Mouse (Mus musculus) induced T-regulatory cell, adult 2 months (primary cell): ENCODE measurements around the gene Cd38.
A peak's percentile ranks its signal among the peaks of the same experiment; 100 is the strongest.
"Not testable (repeated sequence)": the region's sequence is repeated elsewhere in the genome, so short reads cannot be mapped to it uniquely, and the experiment has no call there.

ENCODE experiments used
- DNase-seq: peaks from one replicate; pipeline ENCODE4 v3.0.0-alpha.2; 2012; ENCODE audit warnings: low read depth

Cd38 gene

DNA sequence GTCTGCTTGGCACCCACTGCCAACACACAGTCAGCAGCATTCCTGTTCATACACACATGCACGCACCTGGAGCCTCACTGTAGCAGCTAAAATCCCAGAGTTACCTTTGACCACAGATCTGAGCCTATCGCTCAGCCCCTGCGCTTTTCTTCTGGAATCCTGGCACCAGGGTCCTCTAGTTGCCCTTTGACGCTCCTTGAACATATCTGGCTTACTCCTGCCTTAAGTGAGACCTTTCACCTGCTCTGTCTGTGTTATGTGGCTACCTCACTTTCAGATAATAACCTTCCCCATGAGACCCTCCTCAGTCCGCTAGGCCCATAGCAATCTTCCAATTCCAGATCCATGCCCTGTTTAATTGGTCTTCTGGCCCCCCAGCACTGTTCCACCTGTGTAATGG is 8.3 kb upstream of the Cd38 start:
- DNase-seq, result no peak

DNA sequence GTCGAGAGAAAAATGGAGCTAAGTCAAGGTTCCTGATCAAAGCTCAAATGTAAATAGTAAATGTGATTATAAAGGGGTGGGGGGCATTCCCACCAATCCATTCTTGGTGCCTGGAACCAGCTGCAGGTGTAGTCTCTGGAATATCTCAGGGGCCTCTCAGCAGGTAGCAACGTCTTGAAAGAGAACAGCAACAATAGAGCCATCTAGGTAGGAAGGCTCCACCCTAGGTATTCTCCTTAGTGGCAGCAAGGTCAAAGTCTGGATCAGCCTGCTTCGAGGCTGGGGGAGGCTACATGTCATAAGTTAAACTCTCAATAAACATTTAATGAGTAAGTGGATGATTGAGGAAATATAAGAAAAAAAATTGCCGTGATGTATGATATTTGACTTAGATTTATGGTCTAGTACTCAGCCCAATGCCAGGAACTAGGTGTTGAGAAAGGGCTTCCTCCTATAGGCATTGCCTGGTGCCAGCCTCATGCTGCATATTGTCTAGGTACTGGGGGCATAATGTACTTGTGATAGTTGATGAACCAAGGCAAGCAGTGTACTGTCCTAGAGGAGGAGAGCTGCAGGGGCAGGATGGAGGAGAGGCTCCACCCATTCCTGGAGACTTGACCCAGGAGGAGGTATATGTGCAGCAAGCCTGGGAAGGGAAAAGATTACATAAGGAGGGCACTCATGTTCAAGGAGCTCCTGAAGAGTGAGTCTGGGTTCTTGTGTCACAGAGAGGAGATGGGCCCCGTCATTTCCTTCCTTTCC is 7.5 kb upstream of the Cd38 start:
- no peak for DNase-seq

DNA sequence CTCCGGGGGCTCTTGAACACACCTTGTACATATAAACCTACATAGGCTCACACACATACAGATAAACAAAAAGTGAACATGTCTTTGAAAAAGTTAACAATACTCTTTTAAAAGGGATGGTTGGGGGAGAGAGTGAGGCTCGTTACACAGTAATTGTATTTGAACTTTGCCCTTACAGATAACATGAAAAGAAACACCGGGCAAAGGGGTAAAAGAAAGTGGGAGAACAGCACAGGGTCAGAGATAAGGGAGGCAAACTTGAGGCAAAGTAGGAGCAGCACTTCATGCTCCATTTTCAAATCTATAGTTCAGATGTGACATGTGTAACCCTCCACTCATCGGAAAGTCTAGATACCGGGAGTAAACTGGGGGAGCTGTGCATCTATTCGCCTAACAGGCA is 4.7 kb upstream of the Cd38 start:
- no peak for DNase-seq

DNA sequence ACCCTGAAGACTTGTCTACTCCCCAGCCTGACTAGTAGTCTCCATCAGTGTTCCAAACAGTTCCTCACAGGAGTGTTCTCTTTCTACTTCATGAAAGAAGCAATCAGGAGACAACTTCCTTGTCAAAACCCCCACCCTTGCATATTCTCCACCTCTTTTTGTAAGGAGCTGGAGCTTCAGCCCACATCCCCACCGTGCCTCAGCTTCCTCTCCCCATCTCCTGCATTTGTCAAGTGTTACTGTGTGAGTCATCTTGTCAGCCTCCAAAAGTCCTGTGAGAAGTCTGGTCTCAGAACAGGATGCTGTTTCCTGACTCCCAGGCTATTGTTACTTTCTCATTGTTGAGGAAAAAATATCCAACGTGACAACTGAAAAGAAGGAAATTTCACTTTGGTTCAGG is 3.0 kb upstream of the Cd38 start:
- DNase-seq, result no peak

DNA sequence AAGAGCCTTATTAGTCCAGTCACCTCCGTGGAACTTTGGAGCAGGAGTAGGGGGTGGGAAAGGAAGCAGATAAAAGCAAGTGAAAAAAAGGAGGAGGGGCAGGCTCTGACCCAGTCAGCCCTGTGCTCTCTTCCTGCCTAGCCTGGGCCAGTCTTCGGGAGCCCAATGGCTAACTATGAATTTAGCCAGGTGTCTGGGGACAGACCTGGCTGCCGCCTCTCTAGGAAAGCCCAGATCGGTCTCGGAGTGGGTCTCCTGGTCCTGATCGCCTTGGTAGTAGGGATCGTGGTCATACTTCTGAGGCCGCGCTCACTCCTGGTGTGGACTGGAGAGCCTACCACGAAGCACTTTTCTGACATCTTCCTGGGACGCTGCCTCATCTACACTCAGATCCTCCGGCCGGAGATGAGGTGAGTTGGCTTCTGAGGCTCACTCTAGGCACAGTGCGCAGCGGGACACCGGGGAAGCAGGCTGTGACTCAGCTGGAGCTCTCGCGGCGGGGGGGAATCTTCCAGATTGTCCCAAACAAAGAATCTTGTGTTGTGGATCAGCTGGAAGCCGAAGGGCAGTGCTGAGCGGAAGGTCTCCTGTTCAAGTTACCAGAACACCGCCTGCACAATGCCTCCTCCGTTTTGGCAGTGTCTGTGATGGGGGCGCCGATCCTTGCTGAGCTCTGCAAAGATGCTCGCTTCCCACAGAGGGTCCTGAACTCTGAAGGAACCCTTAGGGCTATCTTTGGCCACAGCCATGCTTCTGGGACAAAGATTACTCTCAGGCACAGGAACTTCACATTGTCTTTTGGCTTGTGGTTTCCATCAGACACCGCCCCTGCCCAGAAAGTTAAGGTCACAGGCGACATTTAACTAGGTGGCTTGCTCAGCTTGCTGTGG is 603 bp downstream of the Cd38 start:
- peak; percentile 50 for DNase-seq

GRCm38 (mm10) chr5:43871845-43872244 is 3.5 kb downstream of the Cd38 start:
- no peak for DNase-seq

DNA sequence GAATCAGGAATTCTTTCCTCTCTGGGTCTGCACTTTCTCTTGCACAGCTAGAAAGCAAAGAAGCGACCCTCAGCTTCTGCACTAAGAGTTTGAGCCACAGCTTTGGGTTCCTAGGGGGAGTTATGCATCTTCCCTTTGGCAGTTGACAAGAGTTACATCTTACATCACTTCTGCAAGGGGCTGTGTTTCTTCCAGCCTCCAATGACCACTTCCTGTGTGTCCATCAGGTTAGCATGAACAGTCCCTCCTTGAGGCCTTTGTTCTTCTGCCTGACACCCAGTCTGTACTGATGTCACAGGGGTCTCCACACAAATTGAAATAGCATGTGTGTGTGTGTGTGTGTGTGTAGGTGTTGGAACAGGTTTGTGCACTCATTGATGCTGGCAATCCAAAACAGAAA is 4.3 kb downstream of the Cd38 start:
- no peak for DNase-seq

DNA sequence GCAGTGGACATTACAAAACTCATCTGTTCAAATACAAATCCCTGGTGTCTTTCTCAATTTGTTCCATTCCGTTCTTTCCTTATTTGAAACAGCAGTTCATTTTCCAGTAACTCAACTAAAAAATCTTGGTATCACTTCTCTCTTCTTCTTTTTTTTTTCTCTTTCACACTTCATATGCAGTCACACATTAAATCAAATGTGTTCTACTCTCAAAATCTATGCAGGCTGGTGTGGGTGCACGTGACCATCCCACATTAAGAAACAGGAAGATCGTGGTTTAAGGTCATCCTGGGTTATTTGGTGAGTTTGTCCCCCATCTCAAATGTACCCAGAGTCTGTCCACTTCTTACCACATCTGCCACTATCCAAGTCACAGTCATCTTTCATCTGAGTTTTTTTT is 13.7 kb downstream of the Cd38 start:
- no peak for DNase-seq

DNA sequence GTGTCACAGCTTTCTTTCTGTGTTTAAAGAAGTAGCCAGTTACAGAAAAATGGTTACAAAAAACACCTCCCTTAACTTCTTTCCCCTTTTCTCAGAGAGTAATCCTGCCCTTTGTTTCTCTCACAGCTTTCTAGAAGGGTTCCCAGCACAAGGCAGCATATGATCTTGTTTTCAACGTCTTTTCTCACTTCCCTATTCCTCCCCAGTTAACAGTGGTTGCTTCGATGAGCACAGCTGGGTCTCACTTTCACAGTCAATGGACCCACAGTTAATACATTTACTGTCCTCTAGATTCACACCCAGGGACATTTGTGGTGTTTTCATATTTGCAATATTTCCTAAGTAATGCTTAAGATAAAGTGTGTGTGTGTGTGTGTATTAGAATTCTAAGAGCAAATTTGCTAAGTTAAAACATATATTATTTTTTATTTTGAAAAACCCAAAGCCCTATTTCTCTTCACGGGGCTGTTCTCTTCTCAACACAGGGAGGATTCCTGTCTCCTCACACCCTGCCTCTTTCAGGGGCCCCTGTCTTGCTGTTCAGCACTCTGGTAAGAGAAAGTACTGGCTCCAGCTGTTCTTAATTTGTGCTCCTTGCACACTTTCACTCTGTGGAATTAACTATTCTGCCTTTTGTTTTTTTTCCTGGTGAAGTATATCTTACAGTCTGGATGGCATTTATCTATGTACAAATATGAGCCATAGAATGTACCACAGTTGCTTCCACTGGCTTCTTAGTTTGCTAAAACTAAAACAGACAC is 16.9 kb downstream of the Cd38 start:
- no peak for DNase-seq

GRCm38 (mm10) chr5:43892386-43892785 is 24.0 kb downstream of the Cd38 start:
- DNase-seq, result peak; percentile 59

DNA sequence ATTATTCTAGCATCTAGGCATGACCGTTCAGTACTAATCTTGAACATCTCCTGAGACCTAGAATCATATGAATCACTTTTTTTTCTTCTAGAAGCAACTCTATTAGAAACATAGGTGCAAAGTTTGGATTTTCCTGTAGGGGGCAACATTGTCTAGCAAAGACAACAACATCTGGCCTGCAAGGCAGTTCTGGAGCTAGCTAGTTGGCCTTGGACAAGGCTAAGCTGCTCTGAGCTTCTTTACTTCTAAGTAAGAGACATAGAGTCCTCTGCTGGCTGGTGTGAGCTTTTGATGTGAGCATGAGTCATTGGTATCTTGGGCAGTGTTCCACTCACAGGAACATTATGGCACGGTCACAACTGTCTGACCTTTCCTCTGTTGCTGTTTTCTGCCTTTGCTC is 25.8 kb downstream of the Cd38 start:
- DNase-seq, result peak; percentile 67

DNA sequence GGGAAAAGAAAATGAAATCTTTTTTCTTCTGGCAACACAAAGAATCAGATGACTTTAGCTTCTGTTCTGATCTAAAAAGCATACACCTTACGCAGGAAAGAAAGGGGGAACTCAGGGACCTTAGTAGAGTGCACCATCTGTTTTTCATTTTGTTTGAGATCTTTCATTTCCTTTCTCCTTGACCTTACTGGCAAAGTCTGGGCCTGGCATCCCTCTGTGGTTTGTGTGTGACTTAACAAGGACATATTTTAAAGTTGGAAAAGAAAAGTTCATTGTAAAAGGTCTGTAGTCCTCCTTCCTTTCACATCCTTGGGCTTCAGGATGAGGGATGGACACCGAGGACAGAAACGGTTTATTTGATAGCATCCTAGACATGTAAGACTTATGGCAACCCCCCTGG is 27.6 kb downstream of the Cd38 start:
- no peak for DNase-seq

- DNase-seq, result no peak
Observed at GRCm38 (mm10) chr5:43904685-43905084, 36.3 kb downstream of the Cd38 start.

- no peak for DNase-seq
Observed at GRCm38 (mm10) chr5:43909213-43909612, 40.9 kb downstream of the Cd38 start.

- no peak for DNase-seq
Observed at GRCm38 (mm10) chr5:43910006-43910405, 41.7 kb downstream of the Cd38 start.

- DNase-seq, result not testable (repeated sequence)
Observed at GRCm38 (mm10) chr5:43912844-43913243, 44.5 kb downstream of the Cd38 start, which contains the start of gene Gm7879. Gm7879 (plus strand) TSS chr5:43913144.

DNA sequence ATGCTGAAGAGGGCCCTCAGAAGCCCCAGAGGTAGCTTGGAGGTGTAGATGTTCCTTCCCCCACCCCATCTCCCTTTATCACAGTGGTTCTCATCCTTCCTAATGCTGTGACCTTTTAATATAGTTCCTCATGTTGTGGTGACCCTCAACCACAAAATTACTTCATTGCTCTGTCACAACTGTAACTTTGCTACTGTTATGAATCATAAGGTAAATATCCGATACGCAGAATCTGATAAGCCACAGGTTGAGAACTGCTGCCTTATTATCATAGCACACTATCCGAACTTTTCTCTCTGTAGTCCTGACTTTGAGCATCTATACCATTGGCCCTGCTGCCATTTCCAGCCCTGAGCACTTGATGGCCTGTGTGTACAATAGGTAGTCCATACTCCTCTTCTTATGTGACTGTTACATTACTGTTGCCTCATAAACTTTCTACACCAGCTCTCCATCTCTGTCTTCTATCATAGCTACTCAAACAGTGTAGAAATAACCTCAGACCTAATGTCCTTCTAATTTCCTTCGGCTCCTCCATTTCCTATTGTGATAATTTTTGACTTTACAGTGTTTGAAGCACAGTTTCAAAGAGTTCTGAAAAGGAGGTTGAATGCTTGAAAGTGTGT is 47.0 kb downstream of the Cd38 start:
- peak; percentile 31 for DNase-seq

DNA sequence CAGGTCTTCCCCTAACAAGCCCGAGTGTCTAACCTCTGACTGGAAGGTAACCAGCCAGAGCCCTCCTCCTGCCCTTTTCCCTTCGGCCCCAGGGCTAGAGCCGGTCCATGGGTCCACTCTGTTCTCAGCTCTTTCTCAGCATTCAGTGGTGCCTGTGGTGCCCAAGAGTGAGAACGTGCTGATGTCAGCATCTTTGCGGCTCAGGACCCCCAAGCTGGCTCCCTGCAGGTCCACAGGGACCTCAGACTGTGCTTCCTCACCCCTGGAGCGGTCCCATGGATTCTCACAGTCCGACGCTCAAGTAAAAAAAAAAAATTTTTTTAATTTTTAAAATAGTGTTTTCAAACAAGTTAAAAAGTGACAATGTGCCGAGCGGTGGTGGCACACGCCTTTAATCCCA is 53.5 kb downstream of the Cd38 start:
- DNase-seq, result no peak

GRCm38 (mm10) chr5:43923933-43924332 is 55.6 kb downstream of the Cd38 start:
- DNase-seq, result peak; percentile 73

GRCm38 (mm10) chr5:43927729-43928128 is 59.4 kb downstream of the Cd38 start:
- DNase-seq, result no peak

DNA sequence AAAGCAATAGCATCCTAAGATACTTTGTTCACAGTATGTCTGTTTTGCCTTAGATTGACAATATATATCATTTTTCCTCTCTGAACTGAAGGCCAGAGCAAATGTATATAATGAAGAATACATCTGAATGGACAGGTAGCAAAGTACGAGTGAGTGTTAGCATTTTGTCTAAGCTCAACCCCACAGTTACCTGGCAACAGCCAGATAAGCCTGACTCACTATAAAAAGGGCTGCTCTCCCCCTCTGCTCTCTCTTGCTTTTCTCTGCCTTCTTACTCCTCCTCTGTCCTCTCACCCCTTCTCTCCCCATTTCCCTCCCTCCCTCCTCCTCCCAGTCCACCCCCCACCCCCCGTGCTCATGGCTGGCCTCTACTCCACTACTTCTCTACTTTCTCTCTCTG is 64.9 kb downstream of the Cd38 start:
- DNase-seq, result no peak
